Mouse (Mus musculus): ENCODE measurements around the gene Rcsd1. TPM values are rescaled to one million over a fixed set of nuclear protein-coding genes. Genes with fewer than 3 reads are reported as not detected.
A peak's percentile ranks its signal among the peaks of the same experiment; 100 is the strongest.
"Not testable (repeated sequence)": the region's sequence is repeated elsewhere in the genome, so short reads cannot be mapped to it uniquely, and the experiment has no call there.

Gene Rcsd1
- polyA plus RNA-seq, 1 experiment from 2014 or later, result 11.2 TPM

DNA sequence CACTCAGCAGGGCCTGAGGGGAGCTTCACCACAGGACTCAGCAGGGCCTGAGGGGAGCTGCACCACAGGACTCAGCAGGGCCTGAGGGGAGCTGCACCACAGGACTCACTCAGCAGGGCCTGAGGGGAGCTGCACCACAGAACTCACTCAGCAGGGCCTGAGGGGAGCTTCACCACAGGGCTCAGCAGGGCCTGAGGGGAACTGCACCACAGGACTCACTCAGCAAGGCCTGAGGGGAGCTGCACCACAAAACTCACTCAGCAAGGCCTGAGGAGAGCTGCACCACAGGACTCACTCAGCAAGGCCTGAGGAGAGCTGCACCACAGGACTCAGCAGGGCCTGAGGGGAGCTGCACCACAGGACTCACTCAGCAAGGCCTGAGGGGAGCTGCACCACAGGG, 29.5 kb downstream of the Rcsd1 start:
- peaks cover 34% of the 10 kb centered on the region for H3K4me1 ChIP-seq (replicated peaks)
- H3K9me3 ChIP-seq; DNase-seq (ENCODE audit: low spot score); H3K36me3 ChIP-seq; H3K4me3 ChIP-seq; H3K27me3 ChIP-seq (ENCODE audit: insufficient read depth, poor library complexity, severe bottlenecking): not testable (repeated sequence)
- 0 out of 2 replicates have a peak overlapping the region, but pooled peaks have one; percentile 45 for H3K27ac ChIP-seq

DNA sequence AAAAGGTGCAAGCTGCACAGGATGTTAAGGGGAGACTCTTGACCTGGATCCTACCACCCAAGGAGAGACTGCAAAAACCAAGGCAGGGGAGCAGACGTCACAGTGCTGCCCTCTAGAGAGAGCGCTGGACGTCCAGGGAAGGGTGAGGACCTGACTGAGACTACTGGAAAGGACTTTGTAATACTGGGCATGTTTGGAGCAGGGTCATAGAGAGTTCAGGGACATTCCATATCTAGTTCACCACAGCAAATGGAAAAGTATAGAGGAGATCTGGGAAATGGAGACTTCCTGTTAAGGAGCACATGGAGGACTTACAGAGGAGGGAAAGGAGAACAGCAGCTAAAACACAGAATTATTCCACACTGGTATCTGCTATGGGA, 29.9 kb downstream of the Rcsd1 start:
- no peak for DNase-seq (ENCODE audit: low spot score)
- H3K9me3 ChIP-seq, result no peaks in the 10 kb centered on the region
- no peak overlapping the region for H3K4me3 ChIP-seq
- H3K4me1 ChIP-seq (replicated peaks), result peaks cover 29% of the 10 kb centered on the region
- H3K36me3 ChIP-seq, result no peaks in the 10 kb centered on the region
- H3K27me3 ChIP-seq (ENCODE audit: insufficient read depth, poor library complexity, severe bottlenecking), result no peaks in the 10 kb centered on the region
- no peak overlapping the region for H3K27ac ChIP-seq
- 33% methylated on average over 3 of the region's 3 CpGs for WGBS

DNA sequence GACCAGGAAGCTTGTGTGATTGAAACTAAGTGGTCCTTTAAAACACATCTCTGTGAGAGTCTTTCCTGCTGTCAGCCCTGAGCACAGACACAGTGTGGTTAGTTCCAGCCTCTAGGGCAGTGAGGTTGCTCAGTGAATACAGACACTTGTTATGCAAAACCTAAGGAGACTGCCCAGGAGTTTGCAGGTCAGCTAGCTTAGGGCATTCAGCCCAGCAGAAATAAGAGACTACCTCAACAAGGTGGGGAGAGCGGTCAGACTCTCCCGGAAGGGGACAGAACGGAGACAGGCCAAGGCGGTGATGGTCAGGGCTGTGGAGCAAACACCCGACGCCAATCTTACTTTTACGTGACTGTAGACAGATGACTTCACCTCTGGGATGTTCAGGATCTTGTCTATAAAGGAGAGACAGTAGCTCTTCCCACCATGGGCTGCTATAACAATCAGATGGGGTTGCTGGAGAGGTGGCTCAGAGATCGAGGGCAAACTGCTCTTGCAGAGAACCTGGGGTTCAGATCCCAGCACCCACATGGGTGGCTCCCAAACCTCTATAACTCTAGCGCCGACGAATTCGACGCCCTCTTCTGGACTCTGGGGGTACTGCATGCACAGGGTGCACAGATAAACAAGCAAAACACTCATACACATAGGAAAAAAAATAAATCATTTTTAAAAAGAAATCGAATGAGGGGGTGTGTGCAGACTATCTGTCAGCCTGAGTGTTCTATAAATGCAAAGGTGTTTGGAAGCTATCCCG, 30.5 kb downstream of the Rcsd1 start:
- DNase-seq (ENCODE audit: low spot score), result no peak
- 63% methylated on average over 15 of the region's 15 CpGs for WGBS
- Histone ChIP-seq H3K27ac (no peak overlapping the region), H3K9me3 (no peaks in the 10 kb centered on the region), H3K36me3 (no peaks in the 10 kb centered on the region), H3K27me3 (ENCODE audit: insufficient read depth, poor library complexity, severe bottlenecking) (no peaks in the 10 kb centered on the region), H3K4me3 (no peak overlapping the region), H3K4me1 (replicated peaks) (peaks cover 24% of the 10 kb centered on the region)

GRCm38 (mm10) chr1:165677558-165677957, 32.0 kb downstream of the Rcsd1 start:
- Histone ChIP-seq H3K27me3 (ENCODE audit: insufficient read depth, poor library complexity, severe bottlenecking) (no peaks in the 10 kb centered on the region), H3K9me3 (no peaks in the 10 kb centered on the region), H3K4me1 (replicated peaks) (peaks cover 24% of the 10 kb centered on the region), H3K4me3 (no peak overlapping the region), H3K36me3 (no peaks in the 10 kb centered on the region), H3K27ac (no peak overlapping the region)
- 63% methylated on average over 4 of the region's 4 CpGs for WGBS
- no peak for DNase-seq (ENCODE audit: low spot score)

DNA sequence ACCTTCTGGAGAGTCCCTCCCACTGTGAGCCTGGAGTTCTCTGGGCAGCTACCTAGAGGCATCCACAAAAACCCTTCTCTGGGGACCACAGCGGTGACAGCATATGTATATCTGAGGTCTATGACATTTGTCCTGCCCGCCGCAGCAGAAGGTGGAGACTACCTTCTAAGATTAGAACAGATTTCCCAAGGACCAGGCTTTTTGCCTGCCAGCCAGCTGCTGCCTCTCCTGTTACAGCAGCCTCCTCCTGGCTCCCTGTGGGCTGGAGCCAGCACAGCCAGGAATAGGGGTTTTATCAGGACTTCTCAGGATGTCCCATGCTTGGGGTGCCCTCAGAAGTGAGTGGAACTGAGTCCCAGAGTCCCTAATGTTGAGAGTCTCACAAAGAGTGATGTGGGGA, 32.6 kb downstream of the Rcsd1 start:
- peaks cover 24% of the 10 kb centered on the region for H3K4me1 ChIP-seq (replicated peaks)
- no peaks in the 10 kb centered on the region for H3K9me3 ChIP-seq
- no peak for DNase-seq (ENCODE audit: low spot score)
- H3K27me3 ChIP-seq (ENCODE audit: insufficient read depth, poor library complexity, severe bottlenecking), result no peaks in the 10 kb centered on the region
- WGBS, result 64% methylated on average over 3 of the region's 3 CpGs
- H3K36me3 ChIP-seq, result no peaks in the 10 kb centered on the region
- H3K4me3 ChIP-seq, result no peak overlapping the region
- no peak overlapping the region for H3K27ac ChIP-seq

DNA sequence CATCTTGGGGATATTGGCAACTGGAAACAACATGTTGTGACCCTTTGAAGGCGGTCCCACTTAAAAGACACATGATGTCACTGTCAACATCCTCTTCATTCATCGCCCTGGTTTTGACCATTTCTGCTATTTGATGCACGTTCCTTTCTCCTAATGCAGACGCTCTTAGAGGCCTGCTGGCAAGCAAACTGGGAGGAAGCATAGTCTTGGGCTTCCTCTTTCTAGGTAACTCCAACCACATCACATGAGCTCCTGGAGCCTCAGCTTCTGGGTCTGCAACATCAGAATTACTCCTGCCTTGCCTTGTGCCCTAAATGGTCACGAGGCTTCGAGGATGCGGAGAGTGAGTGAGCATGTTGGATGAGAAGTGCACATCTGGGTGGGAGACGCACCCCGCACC, 34.4 kb downstream of the Rcsd1 start:
- DNase-seq (ENCODE audit: low spot score), result no peak
- Histone ChIP-seq H3K4me1 (replicated peaks) (peaks cover 19% of the 10 kb centered on the region), H3K36me3 (no peaks in the 10 kb centered on the region), H3K27me3 (ENCODE audit: insufficient read depth, poor library complexity, severe bottlenecking) (no peaks in the 10 kb centered on the region), H3K9me3 (no peaks in the 10 kb centered on the region), H3K27ac (no peak overlapping the region), H3K4me3 (no peak overlapping the region)
- 89% methylated on average over 9 of the region's 9 CpGs for WGBS

GRCm38 (mm10) chr1:165672355-165672754, 37.2 kb downstream of the Rcsd1 start:
- Histone ChIP-seq H3K27me3 (ENCODE audit: insufficient read depth, poor library complexity, severe bottlenecking) (no peaks in the 10 kb centered on the region), H3K36me3 (no peaks in the 10 kb centered on the region), H3K4me3 (no peak overlapping the region), H3K9me3 (no peaks in the 10 kb centered on the region), H3K4me1 (replicated peaks) (peaks cover 20% of the 10 kb centered on the region), H3K27ac (no peak overlapping the region)
- no peak for DNase-seq (ENCODE audit: low spot score)
- 79% methylated on average over 9 of the region's 9 CpGs for WGBS

GRCm38 (mm10) chr1:165670056-165670455, 39.5 kb downstream of the Rcsd1 start:
- no peaks in the 10 kb centered on the region for H3K27me3 ChIP-seq (ENCODE audit: insufficient read depth, poor library complexity, severe bottlenecking)

DNA sequence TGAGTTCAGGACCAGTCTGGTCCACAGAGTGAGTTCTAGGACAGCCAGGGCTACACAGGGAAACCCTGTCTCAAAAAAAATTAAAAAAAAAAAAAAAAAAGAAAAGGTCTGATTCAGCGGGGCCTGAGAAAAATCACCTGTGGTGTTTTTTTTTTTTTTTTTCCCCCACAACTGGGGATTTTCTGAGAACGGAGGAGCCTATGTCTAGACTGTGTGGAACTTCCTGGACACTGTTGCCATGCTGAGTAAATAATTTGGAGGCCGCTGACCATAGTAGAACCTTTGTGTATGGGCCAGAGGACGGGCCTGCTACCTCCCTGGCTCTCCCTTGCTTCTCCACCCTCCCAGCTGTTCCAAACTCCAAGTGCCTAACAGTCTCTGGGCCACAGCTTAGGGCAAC, 40.7 kb downstream of the Rcsd1 start:
- 74% methylated on average over 4 of the region's 4 CpGs for whole genome bisulfite sequencing
- DNase-seq (ENCODE audit: low spot score), result no peak
- H3K36me3 ChIP-seq, result no peaks in the 10 kb centered on the region
- H3K9me3 ChIP-seq, result no peaks in the 10 kb centered on the region
- no peak overlapping the region for H3K4me3 ChIP-seq
- H3K27me3 ChIP-seq (ENCODE audit: insufficient read depth, poor library complexity, severe bottlenecking), result no peaks in the 10 kb centered on the region
- peaks cover 14% of the 10 kb centered on the region for H3K4me1 ChIP-seq (replicated peaks)
- H3K27ac ChIP-seq, result no peak overlapping the region; the same call in 1 of the 2 replicates

More at GRCm38 (mm10) chr1:165670056-165670455, 39.5 kb downstream of the Rcsd1 start:
- Histone ChIP-seq H3K4me1 (replicated peaks) (0 out of 2 replicates have a peak, but pooled peaks cover 12% of the 10 kb centered on the region), H3K4me3 (no peak overlapping the region), H3K27ac (no peak overlapping the region), H3K9me3 (no peaks in the 10 kb centered on the region), H3K36me3 (no peaks in the 10 kb centered on the region)
- WGBS, result 81% methylated on average over 6 of the region's 6 CpGs
- DNase-seq (ENCODE audit: low spot score), result no peak

DNA sequence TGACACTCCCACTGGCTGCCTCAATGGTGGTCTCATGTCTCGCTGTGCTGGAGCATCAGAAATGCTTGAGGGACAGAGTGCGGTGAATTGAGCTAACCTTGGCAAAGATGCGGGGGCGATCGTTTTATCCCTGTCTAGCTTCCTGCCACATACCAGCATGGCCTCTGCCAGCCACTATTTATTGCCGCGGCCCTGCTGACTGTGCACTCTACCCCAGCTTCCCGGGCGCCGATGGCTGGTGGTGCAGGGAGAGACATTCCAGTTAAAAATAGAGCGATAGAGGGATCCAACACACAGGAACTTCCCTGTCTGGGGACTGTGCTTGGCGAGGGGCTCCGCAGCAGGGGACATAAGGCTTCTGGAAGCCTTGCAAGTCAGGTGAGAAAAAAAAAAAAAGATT, 42.2 kb downstream of the Rcsd1 start:
- Histone ChIP-seq H3K9me3 (no peaks in the 10 kb centered on the region), H3K27me3 (ENCODE audit: insufficient read depth, poor library complexity, severe bottlenecking) (no peaks in the 10 kb centered on the region), H3K4me3 (no peak overlapping the region), H3K36me3 (no peaks in the 10 kb centered on the region), H3K27ac (no peak overlapping the region), H3K4me1 (replicated peaks) (peaks cover 29% of the 10 kb centered on the region)
- DNase-seq (ENCODE audit: low spot score), result no peak
- 56% methylated on average over 13 of the region's 13 CpGs for WGBS

DNA sequence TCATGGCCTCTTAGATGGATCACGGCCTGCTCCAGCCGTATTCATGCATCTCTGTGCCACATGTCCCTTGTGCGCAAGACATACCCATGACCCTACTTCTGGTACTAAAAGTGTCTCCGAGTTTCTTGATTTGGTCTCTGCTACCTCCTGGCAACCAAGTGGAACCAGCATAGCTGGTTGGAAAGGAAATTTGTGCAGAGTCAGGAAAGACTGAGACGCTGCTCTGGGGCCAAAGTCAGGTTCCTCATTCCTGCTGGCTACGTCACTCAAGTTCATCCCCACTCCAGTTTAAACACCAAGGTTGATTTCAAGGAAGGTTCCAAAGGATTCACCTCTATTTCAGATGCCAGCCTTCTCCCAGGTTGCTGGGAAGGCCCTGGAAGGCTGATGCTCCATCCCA, 42.6 kb downstream of the Rcsd1 start:
- Histone ChIP-seq H3K4me3 (no peak overlapping the region), H3K27ac (no peak overlapping the region), H3K36me3 (no peaks in the 10 kb centered on the region), H3K27me3 (ENCODE audit: insufficient read depth, poor library complexity, severe bottlenecking) (no peaks in the 10 kb centered on the region), H3K9me3 (no peaks in the 10 kb centered on the region), H3K4me1 (replicated peaks) (peaks cover 32% of the 10 kb centered on the region)
- no peak for DNase-seq (ENCODE audit: low spot score)
- WGBS, result 91% methylated on average over 6 of the region's 6 CpGs

DNA sequence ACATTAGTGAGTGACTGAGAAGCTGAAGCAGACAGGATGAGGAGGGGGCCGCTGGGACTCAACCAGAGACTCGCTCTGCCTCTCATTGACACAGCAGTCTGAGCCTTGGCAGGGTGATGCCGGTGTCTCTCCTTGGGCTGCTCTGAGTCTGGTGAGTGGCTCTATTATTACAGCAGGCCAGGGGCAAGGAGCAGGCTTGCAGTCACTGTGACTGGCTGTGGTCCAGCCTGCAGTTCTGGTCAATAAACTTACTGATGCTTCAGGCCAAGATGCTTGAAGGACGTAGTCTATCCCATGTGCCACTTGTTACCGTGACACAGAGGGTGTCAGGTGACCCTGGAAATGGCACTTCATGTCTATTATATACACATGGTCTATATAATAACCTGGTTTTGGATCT, 43.8 kb downstream of the Rcsd1 start:
- Histone ChIP-seq H3K27ac (no peak overlapping the region), H3K9me3 (no peaks in the 10 kb centered on the region), H3K4me3 (no peak overlapping the region), H3K36me3 (no peaks in the 10 kb centered on the region), H3K4me1 (replicated peaks) (peaks cover 32% of the 10 kb centered on the region), H3K27me3 (ENCODE audit: insufficient read depth, poor library complexity, severe bottlenecking) (no peaks in the 10 kb centered on the region)
- 87% methylated on average over 5 of the region's 5 CpGs for WGBS
- DNase-seq (ENCODE audit: low spot score), result no peak

DNA sequence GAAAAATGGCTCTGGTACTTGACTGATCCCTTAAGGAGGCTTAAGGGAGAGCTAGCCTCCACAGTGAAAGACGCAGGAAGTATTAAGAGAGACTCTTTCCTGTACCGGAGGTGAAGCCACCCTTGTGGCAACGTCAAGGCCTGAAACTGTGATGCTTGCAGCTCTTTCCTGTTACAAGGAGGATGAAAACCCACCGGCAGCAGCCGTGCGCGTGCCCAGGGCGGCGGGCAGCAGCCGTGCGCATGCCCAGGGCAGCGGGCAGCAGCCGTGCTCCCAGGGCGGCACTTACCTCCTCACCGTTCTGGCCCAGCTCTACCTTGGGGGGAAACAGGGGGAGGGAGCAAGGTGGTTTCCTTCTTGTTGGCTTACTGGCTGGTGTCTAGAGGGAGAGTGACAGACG, 46.3 kb downstream of the Rcsd1 start:
- no peak for DNase-seq (ENCODE audit: low spot score)
- peaks cover 26% of the 10 kb centered on the region for H3K4me1 ChIP-seq (replicated peaks)
- H3K9me3 ChIP-seq, result no peaks in the 10 kb centered on the region
- no peak overlapping the region for H3K4me3 ChIP-seq
- H3K27ac ChIP-seq, result peak overlapping the region; percentile 78
- no peaks in the 10 kb centered on the region for H3K27me3 ChIP-seq (ENCODE audit: insufficient read depth, poor library complexity, severe bottlenecking)
- H3K36me3 ChIP-seq, result no peaks in the 10 kb centered on the region
- 80% methylated on average over 16 of the region's 16 CpGs for WGBS
